Mouse (Mus musculus) spleen, adult 12 weeks (tissue): ENCODE results near the gene Pdzd2.

Experiments used
- DNase-seq: peaks from one replicate; pipeline ENCODE4 v3.0.0; 2022; ENCODE audit warnings: low spot score

Gene Pdzd2

DNA sequence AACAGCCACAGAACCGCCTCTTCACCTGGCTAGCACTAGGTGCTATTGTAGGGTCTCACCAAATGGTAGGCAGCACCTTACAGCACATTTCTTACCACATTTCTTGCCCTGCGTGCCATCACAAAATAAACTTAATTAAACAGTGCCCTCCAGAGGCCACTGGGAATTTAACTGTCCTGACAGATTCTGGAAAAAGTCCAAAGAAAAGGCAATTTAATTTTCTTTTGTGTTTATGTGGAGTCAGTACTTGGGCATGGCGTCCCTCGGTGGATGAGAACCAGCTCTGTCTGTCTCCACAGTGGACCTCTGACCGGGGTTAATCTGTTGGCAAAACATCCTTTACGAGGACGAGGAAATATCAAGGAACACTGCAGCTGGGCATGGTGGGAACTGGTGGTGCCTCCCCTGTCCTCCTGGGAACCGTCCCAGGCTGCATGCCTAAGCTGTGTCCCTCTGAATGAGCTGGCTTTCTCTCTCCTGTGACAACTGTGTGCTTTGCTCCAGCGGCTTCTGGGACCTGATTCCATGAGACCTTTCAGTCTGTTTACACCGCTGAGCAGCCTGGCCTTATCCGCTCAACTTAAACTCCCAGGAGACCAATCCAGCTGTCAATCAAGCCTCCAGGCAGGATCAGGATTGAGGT, 162.5 kb downstream of the Pdzd2 start:
- DNase-seq, result no peak

DNA sequence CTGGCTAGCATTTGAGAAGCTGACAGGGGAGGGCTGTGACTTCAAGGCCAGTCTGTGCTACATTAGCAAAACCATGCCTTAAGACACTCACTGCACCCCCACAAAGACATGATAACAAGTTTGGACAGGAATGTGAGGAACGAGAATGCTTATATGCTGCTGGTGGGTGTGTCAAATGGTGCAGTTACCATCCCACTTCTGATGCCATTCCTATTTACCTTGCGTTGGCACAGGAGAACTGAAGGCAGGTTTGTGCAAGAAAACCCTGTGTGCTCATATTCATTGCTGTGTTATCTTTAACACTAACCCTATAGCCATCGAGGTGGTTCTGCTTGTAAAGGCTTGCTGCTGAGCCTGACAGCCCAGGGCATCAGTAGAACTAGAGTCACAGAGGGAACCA, 166.1 kb downstream of the Pdzd2 start:
- no peak for DNase-seq

DNA sequence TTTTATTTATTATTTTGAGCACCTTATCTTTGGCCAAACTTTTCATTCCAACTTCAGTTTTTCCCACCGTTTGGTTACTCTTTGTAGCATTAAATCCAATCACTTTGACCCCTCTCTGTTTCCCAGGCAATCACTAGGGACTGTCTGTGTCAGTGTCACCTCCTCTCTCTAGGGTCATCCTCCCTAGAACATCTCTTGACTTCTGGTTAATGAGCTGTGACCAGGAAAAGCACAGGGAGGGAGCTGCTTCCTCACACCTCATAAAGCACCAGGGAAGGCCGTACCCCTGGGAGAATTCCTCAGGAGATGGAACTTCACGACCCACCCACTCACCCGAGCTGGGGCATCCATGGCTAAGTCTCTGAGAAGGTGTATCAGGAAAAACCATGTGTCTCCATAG, 168.6 kb downstream of the Pdzd2 start:
- DNase-seq, result no peak

DNA sequence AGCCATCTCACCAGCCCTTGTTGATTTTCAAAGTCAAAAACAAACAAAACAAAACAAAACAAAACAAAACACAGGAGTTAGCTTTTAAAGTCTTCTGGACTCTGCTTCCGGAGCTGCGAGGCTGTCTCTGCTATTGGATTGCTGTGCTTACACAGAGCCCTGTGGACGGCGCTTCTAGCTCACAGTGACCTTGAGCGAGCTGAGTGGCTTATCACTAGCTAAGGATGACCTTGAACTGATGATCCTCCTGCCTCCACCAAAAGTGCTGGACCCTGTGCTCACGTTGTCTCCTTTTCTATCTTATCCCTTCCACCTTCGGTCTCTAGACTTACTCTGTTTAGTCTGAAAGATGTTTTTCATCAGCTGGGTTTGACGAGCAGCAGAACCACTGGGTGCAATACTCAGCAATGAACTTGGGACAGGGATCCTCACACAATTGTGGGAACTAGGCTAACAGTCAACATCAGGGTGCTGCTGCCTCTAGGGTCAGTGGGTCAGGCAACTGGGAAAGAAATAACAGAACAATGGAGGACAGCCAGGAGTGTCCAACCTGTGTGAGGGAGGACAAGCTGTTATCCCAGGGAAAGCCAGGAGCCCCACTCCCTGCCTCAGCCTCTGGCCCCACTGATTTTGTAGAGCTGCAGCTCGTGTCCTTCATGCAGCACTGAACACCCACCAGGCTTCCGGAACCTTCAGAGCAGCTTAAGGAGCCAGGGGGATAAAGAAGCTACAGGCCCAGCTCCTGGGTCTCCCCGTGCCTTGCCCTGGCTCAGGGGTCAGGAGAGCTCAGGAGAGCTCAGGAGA, 172.9 kb downstream of the Pdzd2 start:
- no peak for DNase-seq

DNA sequence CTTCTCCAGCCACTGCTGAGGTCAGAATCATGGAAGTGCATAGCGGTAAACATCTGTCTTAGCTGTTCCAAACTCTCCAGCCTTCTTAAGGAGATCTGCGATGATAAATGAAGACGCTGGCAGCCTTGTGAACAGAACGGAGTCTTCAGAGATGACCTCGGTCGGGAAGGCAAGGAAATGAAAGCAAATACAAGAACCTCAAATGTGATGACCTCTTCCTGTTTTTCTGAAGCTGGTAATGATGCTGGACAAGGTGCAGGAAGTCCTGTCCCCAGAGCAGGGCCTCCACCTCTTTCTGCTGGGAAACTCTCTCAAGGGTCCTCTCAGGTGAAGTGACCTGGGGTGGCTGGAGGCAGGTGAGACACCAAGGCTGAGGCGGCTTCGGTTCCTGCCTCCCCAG, 174.4 kb downstream of the Pdzd2 start:
- no peak for DNase-seq

DNA sequence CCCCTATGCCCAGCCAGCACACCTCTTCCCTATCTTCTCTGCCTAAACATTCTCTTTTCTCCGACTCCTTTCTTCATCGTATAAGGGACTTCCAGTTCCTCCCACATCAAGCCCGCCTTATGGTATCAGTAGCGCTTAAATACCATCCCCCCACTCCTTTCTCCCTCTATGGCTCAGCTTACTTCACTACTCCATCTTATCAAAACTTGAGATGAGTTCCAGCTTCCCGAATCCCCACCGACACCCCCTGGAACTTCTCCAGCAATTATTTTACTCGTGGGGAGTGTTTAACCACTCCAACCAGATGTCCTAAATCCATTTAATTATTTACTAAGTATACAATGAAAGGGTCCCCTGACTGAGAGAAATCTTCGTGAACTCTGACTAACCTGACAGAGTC, 179.2 kb downstream of the Pdzd2 start:
- DNase-seq, result no peak

DNA sequence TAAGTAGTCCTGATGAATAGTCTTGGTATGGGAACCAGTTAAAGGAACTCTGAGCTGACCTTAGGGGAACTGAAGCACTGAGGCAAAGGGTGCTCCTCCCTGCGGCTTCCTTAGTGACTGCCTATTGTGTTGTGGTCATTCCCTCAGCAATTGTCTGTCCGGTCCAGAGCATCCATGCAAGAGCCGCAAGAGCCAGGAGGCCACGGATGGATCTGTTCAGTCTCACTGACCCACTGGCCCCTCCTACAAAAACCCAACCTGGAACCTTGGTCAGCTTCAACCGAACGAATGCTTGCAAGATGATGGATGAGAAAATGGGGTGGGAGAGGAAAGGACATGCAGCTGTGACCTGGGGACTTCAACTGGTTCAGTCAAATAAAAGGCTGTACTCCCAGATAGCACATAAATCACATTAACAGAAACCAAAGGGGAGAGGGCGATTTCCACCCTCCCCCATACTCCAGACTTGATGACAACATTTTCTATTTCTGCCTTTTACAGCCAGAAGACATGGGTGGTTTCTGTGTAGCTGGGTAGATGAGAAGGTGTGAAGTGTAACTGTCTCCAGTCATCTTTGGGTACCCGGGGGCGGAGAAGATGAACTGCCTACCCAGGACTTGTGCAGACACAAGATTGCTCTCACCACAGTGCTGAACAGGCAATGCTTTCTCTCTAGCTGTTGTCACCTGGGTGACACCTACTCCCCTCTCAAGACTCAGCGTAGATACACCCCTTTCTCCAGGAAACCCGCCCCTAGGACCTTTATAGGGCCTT, 181.9 kb downstream of the Pdzd2 start:
- DNase-seq, result no peak

DNA sequence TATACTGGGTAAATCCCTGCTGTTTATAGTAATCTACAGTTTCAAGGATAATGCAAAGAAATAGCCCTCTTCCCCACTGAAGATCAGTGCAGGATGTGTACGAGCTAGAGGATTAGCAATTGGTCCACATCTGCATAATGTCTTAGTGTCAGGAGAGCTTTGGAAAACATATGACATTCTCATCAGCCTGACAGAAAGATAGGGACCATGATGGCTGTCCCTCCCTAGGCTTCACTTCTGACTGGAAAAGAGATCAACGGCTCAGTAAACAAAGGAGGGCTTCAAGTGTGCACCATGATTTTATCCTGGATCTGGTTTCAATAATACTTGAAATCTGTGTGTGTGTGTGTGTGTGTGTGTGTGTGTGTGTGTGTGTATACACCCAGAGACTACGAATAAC, 186.5 kb downstream of the Pdzd2 start:
- DNase-seq, result no peak

DNA sequence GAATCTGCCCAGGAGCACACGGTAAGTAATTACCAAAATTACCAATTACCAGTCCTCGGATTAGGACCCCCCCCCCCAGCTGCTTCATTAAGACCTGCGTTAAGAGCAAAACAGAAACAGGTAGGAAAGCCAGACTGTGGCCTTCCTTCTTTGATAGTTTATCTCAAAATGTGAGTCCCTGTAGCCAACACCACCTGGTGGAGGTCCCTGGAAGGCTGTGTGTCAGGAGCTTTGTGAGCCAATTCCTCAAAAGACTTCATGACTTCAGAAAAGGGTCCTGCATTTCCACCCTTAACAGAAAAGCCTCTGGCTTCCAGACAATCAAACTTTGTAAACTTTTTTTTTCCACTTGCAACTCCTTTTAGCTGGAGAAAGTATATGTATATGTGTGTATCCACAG, 188.8 kb downstream of the Pdzd2 start:
- no peak for DNase-seq

DNA sequence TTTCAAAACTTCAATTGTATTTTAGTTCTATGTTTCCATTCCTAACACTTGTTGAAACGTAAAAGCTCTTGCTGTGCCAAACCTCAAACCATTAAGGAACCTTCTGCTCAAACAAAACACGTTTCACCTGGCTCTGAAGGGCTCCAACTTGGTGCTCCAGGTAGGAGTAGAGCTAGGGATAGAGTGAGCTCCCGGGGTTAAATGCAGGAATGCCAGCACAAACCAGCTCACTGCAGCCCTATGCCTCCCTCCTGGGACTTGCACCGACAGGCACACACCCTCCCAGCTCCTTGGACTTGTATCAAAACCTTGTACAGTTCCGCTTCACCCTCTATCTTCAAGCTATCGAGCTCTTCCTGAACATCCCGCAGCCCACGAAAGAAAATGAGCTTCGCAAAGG, 189.3 kb downstream of the Pdzd2 start:
- DNase-seq, result no peak

DNA sequence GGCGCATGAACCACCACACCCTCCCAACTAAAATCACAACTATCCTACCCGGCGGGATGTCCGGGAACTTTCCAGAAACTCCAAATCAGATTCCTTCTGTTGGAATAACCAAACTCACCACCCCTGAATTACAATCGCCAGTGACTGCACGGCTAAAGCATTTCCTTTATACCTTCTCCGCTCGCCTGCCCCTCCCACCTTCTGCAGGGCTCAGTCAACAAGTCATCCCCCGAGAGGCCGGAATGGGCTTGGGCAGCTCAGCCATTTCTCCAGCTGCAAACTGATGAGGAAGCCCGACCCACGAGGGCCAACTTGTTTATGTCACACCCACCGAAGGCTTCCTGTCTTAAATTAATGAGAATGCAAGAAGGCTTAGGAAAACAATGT, 189.8 kb downstream of the Pdzd2 start:
- no peak for DNase-seq

DNA sequence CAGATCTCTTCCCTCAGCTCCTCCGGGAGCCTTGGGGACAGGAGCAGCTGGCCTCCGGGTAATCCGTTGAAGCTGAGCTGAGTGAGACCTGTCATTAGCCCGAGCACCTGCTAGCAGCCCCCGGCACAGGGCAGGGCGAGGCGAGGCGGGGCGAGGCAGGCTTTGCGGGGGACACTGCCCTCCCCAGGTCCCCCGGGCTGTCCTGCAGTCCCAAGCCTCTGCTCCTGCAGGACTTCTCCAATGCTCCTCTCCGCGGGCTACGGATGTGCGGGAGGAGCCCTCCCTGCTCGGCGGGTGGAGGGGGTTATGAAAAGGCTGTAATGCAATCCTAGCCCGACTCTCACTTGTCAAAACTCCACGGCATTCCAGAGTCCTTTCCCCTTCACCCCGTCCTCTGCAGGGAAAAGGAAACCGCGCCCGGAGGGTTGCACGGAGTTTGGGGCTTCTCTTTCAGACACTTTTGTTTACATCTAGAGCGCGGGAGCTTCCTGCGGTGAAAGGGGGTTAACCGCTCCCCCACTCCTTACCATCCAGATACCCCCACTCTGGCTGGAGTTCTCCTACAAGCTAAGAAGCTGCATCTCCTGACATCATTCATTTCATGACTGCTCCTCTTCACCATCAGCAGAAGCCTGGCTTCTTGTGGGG, 190.3 kb downstream of the Pdzd2 start:
- DNase-seq, result no peak

DNA sequence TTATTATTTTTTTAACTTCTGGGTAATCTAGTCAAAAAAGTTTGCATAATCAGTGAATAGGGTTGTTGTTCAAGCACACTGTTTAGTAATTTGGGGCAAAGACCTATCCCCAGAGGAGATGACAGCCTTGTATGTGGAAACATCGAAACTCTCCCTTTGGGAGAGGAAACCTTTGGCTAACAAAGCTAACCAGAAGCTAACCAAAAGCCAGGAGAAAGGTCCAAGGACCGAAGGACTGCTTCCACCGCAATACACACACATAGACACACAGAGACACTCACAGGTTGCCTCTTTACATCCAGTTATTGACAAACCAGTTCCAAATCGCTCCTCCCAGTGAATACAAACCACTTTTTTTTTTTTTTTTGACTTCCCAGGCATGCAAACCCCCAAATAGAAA, 191.0 kb downstream of the Pdzd2 start:
- DNase-seq, result no peak

DNA sequence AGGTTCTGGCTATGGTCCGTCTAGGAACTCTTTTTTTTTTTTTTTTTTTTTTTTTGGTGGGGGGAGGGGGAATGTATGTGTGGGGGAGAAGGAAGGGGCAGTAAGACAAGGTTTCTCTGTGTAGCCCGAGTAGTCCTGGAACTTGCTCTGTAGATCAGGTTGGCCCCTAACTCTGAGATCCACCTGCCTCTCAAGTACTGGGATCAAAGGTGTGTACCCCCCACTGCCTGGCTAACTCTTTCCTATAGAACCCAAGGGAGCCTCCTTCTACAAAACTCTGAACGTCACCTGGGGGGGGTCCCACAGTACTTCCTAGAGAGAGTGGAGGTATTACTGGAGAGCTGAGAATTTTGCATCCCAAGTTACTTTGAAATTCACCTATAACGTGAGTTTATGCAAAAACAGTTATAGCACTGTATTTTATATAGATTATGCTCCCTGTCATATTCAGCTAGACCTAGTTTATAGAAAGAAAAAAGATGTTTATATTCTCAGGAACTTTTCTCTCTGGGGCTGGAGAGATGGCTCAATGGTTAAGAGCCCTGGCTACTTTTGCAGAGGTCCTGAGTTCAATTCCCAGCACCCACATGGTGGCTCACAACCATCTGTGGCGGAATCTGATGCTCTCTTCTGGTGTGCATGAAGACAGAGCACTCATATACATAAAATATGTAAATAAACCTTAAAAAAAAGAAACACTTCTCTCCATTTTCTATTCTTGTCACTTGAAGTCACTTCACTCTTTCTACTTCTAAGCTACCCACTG, 191.9 kb downstream of the Pdzd2 start:
- no peak for DNase-seq

DNA sequence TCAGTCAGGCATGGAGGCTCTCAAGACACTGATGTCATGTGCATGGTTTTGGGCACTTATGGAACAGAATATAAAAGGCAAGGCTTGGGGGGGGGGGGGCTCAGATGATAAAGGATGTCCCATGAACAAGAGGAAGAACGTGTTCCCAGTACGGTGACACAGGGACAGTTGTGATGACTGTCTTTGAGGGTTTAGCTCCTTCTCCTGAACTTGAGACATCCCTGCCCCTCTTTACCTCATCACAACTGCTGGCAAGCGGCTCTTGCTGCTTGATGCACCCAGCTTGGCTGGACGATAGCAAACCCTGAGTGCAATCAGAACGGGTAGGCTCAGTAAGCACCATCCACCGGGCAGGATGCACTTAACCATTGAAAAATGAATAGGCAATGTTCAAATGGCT, 192.9 kb downstream of the Pdzd2 start:
- DNase-seq, result no peak

DNA sequence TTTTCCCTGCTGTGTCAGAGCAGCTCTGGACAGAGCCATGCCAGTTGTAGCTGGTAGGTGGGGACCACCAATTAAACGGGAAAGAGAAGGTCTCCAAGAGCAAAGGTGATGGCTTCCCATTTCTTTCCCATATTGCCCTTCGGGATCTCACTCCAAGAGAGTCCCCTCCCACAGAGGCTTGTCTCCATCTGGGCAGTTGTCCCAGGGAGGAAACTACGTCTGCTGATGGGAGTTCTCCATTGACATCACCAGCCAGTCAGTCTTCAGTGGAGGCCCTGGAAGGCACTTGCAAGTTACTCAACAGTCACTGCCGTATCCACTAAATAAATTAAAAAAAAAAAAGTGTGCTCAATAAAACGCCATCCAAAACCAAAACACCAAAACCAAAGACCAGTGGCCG, 194.1 kb downstream of the Pdzd2 start:
- no peak for DNase-seq

DNA sequence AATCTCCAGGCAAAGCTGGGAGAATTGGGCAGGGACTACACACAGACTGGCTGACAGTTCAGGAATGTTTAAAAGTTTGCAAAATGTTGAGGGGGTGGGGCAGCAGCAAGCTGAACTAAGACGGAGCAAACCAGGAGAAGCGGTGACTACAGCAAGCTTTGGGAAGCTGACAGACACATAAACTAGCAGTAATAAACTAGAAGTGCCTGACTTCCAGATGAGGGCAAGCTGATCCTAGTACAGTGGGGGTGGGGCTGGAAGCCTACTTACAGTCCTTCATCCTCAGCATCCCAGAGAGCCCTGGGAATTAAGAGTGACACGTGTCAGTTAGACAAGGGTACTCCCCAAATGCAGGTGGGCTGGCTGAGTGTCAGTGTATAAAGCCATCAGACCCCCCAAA, 194.5 kb downstream of the Pdzd2 start:
- no peak for DNase-seq

DNA sequence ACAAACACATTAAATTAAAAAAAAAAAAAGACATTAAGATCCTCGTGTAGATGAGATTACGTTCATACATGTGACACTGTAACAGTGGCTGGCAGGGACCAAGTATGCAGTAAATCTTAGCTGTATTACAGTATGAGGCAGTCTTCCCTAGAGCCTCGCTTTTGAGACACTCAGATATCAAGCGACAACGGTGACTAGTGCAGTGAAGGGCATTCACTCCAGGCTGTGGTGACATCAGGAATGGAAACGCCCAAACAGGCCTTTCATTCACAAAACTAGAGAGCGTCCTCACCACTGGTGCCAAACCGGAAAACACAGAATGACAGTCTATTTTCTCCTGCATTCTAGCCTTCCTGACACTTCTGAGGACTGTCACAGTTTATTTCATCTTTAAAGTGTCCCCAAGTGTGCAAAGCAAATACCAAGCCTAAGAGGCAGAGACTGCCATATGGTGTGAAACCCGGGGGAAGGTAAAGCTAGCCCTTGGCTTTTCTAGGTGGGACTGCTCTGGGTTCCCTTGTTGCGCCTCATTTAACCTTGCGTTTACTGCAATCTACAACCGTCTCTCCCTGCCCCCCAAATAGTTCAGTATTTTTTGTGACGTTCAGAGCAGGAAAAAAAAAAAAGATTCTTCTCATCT, 195.9 kb downstream of the Pdzd2 start:
- DNase-seq, result no peak

DNA sequence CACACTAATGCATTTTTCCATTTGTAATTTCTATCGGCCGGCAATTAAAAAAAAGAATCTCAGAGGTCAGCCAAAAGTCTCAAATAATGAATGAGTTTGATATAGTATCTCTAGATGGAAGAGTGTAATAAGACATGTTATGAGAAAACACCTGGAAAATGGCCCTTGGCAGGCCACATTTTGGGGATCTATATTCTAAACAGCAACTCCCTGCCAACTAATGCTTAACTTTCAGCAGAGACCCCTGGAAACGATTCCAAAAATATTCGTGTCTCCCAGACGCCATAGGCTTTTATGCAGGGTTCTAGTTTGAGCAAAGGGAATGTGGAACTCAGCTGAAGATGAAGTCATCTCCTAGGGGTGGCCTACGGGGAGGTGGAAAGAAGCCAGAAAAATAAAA, 197.4 kb downstream of the Pdzd2 start:
- DNase-seq, result no peak

DNA sequence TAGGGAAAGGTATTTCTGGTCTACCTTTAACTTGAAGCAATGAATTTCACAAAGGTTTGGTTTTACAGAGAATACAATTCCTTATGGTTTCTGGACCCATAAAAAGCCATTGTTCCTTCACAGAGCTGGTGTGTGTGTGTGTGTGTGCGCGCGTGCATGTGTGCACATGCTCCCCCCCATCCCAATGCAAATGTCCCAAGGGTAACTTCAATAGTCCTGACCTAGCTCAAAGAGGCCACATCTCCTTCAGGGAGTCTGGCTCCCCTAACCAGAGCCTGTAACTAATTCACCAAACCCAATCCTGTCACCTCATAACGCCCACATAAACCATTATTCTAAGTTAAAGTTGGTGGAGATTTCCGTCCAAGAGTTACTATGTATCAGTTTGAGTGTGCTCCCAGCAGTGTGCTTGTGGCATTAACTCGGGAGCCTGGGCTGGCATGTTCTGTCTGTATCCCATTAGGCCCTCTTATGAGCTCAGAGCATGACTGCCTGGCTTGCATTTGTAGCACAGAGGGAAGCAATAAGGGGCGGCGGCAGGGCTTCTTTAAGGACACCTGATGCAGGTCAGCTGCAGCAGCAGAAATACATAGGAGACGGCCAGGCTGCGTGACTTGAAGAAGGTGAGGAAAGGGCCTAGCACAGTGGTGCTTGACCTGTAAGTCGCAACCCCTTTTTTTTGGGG, 200.0 kb downstream of the Pdzd2 start:
- no peak for DNase-seq

DNA sequence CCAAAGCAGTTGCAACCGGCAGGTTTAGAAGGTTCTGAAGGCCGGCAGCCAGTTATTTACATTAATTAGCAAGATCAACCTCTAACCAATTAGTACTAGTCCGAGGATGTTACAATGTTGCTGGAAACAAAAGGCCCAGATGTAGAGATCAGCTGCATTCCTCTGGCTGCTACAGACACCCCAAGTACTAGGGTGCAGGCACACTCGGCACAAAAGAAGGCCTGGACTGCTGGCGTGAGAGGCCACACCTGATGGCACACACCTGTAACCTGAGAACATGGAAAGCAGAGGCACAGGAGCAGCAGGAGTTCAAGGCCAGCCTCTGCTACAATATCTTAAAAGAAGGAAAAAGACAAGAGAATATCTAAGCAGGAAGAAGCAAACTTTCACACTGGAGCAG, 206.5 kb downstream of the Pdzd2 start:
- DNase-seq, result no peak
